ENCODE assay signal across 12 mouse cellular contexts in genomic region chr6:136999707-137000446, GRCm38 (mm10). TPM values are rescaled to one million over a fixed set of nuclear protein-coding genes. Genes with fewer than 3 reads are reported as not detected.
DNase-seq lines count a peak whose midpoint lies in the region; ATAC-seq and TF ChIP-seq lines count a peak whose summit lies in the region.
"Had no signal": no experiment of that assay in that cellular context is flagged by ENCODE, and none has a peak within 500 bp of the region (broad histone marks: within the 10 kb centered on the region; RNA-seq: fewer than 3 reads in every experiment).

No protein-coding gene starts in this region.

- H3K9ac ChIP-seq in lung, postnatal 0 days (replicated peaks; ENCODE audit: low read depth): no peak overlapping the region
- H3K9ac ChIP-seq: embryonic facial prominence, embryonic 13.5 days; neural tube, embryonic 12.5 days had no signal

- H3K4me2 ChIP-seq in lung, postnatal 0 days (replicated peaks; ENCODE audit: low read depth, low read length): no peak overlapping the region
- H3K4me2 ChIP-seq: embryonic facial prominence, embryonic 13.5 days; neural tube, embryonic 12.5 days had no signal

- no peak for TF ChIP-seq POLR2A in cortical plate, adult 2 months (IDR thresholded peaks at IDR 0.05; ENCODE audit: extremely low read depth, insufficient read depth, low read length)

- no peak for TF ChIP-seq EP300 in lung, postnatal 0 days (IDR thresholded peaks at IDR 0.05)

- peak; percentile 11 for DNase-seq in adrenal gland, postnatal 25 days
- DNase-seq in adrenal gland, postnatal 4 days (ENCODE audit: low spot score in 2 of 2): no peak
- no peak for DNase-seq in lung, postnatal 0 days (ENCODE audit: low spot score)
- no peak for DNase-seq in lung, adult 18-20 months
- DNase-seq in testis, postnatal 14 days (ENCODE audit: low spot score): peak; percentile 50
- DNase-seq in layer of hippocampus, adult 8-10 months (ENCODE audit: low spot score in 2 of 2): no peak
- no peak for DNase-seq in cerebellum, adult 9-10 months
- DNase-seq: kidney, adult 11 months; lung, postnatal 4 days had no signal

- 0 out of 2 replicates have a peak, but pooled peaks cover 3% of the 10 kb centered on the region for H3K27me3 ChIP-seq in lung, postnatal 0 days (replicated peaks; ENCODE audit: insufficient read depth, low read length)
- H3K27me3 ChIP-seq: embryonic facial prominence, embryonic 13.5 days; neural tube, embryonic 12.5 days had no signal

- no peak overlapping the region for H3K27ac ChIP-seq in lung, postnatal 0 days (ENCODE audit: low read length)
- H3K27ac ChIP-seq in cortical plate, adult 2 months (ENCODE audit: insufficient read depth, low read length): no peak overlapping the region
- H3K27ac ChIP-seq: embryonic facial prominence, embryonic 13.5 days; neural tube, embryonic 12.5 days had no signal

- WGBS in lung, postnatal 0 days: 90% methylated on average over 15 of the region's 15 CpGs

- peak; percentile 52 for TF ChIP-seq CTCF in lung, postnatal 0 days (IDR thresholded peaks at IDR 0.05)
- TF ChIP-seq CTCF in cortical plate, adult 2 months (IDR thresholded peaks at IDR 0.05; ENCODE audit: extremely low read depth, insufficient read depth, low read length): 0 out of 2 replicates have a peak, but pooled peaks have one; percentile 22

- H3K36me3 ChIP-seq in lung, postnatal 0 days (ENCODE audit: insufficient read depth, low read length): no peaks in the 10 kb centered on the region
- H3K36me3 ChIP-seq: embryonic facial prominence, embryonic 13.5 days; neural tube, embryonic 12.5 days had no signal

- H3K9me3 ChIP-seq in lung, postnatal 0 days (ENCODE audit: low read length): no peaks in the 10 kb centered on the region
- H3K9me3 ChIP-seq: embryonic facial prominence, embryonic 13.5 days; neural tube, embryonic 12.5 days had no signal

- no peak for ATAC-seq in lung, postnatal 0 days

- no peaks in the 10 kb centered on the region for H3K4me1 ChIP-seq in lung, postnatal 0 days (ENCODE audit: insufficient read depth, low read depth, low read length)
- peaks cover 2% of the 10 kb centered on the region for H3K4me1 ChIP-seq in cortical plate, adult 2 months (ENCODE audit: control insufficient read depth, insufficient read depth, low read length)
- H3K4me1 ChIP-seq: neural tube, embryonic 12.5 days had no signal

- no peak overlapping the region for H3K4me3 ChIP-seq in lung, postnatal 0 days (ENCODE audit: low read depth, low read length)
- H3K4me3 ChIP-seq in cortical plate, adult 2 months (ENCODE audit: insufficient read depth, low read length): no peak overlapping the region
- H3K4me3 ChIP-seq: embryonic facial prominence, embryonic 13.5 days; neural tube, embryonic 12.5 days had no signal

RNA-seq across cellular contexts. Expression of gene Arhgdib, which starts 58.2 kb away (rescaled TPM):
- total RNA-seq in adrenal gland, postnatal 25 days (2021): 15.7 and 21.7 TPM in 2 replicates
- 10 to 100 TPM; 32.3 to 39.8 TPM for total RNA-seq in adrenal gland, postnatal 4 days (2021)
- polyA plus RNA-seq in lung, postnatal 0 days (2015; fragmentation: Nextera tagmentation; extraction: Ambion mirVana): 68.4 and 70.8 TPM in 2 replicates
- 23.5 and 25.7 TPM in 2 replicates for polyA plus RNA-seq in cortical plate, adult 2 months (2012; rRNA removed)
- 10 to 100 TPM in 3 of 4 experiments, 1 to 10 TPM in 1; 9.9 to 23.4 (median 17.1) TPM for total RNA-seq in layer of hippocampus, adult 8-10 months (2022)

Comparison
In these comparisons a context has a peak if more than half of its experiments do, and no peak if none do; other contexts are left out.
1. DNase-seq: peak in adrenal gland, postnatal 25 days (single experiment) and testis, postnatal 14 days (single experiment); none in adrenal gland, postnatal 4 days (0 of 2), lung, postnatal 0 days (single experiment), lung, adult 18-20 months (0 of 2), layer of hippocampus, adult 8-10 months (0 of 2) and cerebellum, adult 9-10 months (single experiment).